Mouse (Mus musculus): ENCODE results near the gene Alx1. TPM values are rescaled to one million over a fixed set of nuclear protein-coding genes. Genes with fewer than 3 reads are reported as not detected.

Alx1 gene
- not detected in 2 replicates for total RNA-seq (2021)
- long read RNA-seq: 0 reads

DNA sequence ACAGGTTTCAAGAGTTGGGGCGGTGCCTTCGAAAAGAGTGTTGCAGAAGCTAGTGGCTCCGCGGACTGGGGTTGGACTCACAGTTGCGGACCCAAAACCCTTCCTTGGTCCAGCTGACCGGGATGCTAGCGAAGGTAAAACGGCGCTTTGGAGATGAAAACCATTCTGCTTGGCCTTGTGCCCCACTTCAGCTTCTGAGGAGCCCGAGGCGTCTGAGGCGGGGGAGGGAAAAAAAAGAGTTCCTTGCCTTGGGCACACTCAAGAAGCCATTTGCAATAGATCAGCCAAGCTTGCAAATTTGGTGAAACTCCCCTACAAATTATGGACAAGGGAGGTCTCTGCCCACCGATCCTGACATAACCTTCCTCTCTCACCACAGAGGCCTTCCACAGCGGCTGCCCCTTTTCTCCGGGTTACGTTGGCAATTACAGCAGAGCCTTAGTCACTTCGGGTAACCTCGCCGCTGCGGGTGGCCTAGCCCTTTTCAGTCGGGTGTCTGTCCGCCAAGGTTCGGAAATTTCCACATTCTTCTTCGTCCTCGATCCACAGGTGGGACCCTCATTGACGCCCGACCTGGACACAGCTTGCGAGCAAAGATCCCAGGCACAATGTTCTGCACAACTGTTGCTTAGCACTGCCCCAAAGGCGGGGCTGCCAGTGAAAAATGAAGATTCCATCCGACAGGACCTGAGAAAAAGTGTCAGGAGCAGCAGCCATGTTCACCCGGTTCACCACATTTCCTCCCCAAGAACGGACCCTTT is at the start of gene Alx1:
Gene Alx1 (minus strand): TSS at position 486 of the 761 bp plus-strand sequence.
- DNase-seq: no peak

DNA sequence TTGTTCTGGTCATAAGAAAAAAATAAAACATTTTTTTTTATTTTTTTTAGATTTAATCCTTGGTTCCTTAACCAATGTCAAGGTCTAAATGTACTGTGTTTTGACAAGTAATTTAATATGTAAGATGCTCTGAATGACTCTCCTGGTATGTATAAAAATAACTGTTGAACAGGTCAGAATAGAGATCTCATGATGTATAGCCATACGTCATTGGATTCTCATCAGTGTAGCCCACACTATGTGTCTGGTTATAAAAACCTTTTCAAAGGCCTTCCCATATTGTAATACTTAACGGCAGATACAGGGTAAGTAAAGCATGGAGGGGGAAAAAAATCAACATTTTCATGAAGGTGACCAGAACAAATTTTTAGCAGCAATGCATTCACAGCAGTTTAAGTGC is 19.6 kb upstream of the Alx1 start:
- no peak for DNase-seq

- DNase-seq: no peak
Observed at GRCm38 (mm10) chr10:103046623-103047022, 16.6 kb upstream of the Alx1 start.

DNA sequence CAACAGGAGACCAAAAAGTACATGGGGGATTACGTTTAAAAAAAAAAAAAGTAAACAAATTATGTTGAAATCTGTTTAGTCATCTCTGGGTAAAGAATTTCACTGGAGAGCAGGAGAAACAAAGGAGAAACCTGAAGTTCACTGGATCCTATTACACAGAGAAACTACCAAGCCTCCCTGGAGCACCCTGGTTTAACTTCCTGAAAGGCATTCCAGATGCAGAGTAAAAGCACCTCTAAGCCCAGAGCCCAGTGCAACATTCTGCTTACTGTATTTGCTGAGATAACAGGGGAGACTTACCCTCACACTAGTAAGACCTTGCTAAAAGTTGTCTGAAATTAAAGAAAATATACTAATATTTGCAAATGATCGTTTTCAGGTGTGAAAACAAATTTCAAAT is 15.0 kb upstream of the Alx1 start:
- DNase-seq: no peak

- no peak for DNase-seq
Observed at GRCm38 (mm10) chr10:103035002-103035640, 5.1 kb upstream of the Alx1 start.

DNA sequence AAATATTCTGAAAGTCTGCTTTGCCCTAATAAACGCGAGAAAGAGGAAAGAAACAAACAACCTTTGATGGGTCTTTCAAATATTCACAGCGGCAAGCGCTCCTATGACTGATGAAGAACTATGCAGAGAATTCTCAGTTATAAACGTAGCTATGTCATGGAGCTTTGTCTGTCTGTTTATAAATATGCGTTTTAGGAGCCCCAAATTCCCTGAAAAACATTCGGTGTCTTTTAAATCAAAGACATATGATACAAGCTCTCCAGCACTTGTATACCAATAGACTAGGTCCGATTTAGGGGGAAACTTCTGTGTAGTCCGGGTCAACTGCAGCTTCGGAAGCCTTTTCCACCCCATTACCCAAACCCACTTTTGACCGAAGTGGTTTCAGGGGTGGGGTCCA is 916 bp upstream of the Alx1 start:
- no peak for DNase-seq

DNA sequence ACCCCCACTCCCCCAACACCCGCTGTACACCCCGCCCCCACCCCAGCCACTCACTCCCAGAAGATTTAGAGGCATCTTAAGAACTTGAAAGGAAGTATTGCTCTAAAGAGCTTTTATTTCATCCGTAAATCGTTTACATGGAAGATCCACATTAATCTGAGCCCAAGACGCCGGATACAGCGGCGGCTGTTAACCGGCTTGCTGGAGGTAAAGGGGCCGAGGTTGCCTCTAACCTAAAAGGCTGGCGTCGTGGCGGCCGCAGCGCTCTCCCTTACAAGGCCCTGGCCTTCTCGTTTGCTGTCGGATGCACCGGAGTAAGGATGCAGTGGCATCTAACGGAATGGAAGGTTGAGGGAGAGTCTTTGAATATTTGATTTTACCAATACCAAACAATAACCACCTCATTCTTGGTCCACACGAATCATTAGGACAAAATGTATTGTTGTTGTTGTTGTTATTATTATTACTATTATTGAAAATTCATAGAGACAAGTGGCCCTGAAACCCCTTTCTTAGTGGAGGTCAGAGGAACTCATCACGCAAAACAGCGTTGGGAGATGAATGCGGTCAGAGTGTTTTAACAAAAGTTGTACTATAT is 784 bp downstream of the Alx1 start:
- DNase-seq: no peak

DNA sequence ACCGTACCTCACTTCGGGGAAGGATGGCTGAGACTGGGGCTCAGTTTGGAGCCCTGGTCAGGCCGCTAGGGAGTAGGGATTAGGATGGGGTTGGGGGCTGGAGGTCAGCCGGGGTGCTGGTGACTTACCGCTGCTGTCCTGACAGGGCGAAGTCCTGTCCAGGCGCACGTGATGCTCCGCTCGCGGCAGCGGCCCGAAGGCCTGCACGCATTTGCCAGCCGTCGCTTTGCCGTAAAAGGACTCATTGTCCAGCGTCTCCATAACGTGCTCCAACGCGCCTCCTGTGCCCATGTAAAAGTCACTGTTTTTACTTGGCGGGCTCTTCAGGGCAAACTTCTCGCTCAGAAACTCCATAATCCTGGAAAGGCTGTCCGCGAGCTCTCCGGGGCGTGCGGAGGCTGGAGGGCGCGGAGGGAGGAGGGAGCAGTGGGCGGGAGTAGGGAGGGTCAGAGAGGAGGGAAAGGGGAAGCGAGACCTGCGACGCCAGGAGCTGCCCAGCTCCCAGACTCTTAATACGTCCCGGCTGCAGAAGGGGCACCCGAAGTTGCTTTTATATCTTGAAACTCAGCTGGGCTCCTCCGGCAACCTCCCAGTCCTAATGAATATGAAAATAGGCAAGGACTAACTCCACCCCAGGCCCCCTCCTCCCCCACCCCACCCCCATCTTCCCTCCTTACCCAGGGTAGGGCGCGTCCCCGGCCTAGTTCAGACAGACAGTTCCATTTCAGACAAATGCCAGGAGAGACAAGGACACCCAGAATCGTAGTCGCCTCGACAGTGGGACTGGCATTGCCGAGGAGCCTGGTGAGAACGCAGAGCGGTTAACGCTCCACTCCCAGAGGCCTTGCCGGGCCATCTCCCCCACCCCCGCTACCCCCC is 1.5 kb downstream of the Alx1 start:
- no peak for DNase-seq

DNA sequence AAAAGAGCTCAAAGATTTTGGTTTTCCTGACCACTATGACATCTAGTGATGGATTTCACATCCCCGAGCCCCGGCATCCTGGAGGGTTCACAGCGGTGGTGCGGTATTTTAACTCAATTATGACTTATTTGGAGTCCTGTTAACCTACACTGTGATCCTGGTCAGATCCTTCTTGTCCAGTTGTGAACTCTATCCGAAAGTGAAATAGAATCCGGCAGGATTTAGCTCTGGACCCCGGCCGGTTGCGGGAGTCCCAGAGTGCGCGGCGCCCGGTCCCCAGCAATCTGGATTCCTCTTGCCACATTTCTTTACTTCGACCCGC is 2.1 kb downstream of the Alx1 start:
- DNase-seq: no peak

DNA sequence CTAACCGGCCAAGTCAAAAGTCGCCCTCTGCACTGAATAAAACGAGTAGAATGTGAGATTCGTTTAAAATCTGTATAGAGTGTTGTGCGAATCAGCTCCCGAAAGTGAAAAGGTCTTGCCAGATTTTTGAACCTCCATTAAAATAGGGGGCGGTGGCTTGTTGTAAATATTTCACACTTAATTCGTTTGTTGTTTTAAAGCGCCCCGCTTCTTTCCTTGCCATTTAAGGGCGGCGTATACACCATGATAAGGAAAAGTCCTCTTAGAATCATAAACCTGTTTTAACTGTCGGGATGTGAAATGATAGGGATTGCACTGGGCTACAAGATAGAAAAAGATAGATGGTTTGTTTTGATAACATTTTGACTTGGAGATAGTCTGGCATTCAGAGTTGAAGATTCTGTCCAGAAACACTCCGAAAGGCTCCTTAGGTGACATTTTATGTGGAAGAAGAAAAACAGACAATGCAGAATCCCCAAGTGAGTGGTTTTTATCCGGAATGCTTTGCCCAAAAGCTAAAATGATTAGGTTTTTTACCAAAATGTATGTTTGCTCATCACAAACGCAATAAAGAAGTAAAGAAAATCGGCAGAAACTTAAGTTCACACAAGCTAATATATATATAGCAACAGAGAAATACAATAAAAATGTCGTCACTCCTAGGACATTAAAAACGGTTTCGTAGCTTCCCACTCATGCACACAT is 2.6 kb downstream of the Alx1 start:
- DNase-seq: no peak

DNA sequence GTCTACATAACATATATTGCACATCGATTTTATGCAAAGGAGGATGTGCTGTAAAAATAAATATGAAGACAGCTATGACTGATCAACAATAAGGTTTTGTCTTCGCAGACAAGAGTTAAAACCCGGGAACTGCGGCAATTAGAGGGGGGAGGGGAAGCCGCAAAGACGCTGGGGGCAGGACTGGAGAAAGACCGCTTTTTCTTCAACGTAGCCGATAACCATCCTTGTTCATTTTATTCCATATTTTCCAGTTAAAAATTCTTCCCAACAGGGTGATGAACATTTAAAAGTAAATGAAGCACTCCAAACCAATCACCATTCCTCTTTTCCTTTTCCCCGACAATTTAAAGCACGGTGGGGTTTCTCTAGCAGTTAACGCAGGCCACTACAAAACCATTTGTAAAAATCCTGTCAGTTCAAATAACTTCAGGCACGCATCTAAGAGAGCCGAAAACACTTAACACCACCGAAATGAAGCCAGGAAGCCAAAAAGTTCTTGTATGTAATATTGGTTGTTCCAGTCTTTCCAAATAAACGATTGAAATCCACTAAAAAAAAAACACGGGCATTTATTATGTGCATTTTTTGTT is 3.3 kb downstream of the Alx1 start:
- DNase-seq: no peak

DNA sequence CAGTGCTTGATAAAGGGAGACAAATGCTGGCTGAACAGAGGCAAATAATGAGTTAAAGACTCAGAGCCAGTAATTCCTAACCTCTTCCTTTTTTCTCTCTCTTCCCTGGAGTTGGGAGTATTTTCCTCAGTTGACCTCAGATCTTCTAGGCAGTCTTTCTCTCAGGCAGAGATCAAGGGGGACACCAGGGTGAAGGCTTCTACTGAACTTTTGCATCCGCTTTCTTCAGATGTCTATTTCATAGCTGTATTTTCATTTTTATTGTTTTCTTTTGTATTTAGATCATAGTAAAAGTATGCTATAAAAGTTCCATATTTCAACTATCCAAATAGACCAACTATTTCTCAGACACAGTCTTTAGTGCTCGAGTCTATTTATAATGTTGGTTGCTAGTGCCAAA is 27.5 kb downstream of the Alx1 start:
- DNase-seq: no peak

DNA sequence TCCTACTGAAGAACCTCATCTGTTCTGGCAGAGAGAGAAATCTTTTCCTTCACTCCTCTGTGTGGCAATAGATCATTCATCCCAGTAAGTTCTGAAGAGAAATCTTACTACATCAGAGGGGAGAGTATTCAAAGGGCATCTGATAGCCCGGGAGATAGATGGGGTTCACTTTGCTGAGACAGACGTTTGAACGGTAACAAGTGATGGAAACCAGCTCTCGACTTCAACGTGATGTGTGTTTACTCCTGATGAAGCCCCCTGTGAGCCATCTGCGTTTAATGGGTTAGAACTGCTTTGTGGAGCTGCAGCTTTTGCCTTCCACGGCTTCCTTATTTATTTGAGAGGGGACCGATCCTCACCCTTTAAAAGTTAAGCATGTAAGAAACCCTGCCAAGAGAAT is 29.1 kb downstream of the Alx1 start:
- no peak for DNase-seq

- no peak for DNase-seq
Observed at GRCm38 (mm10) chr10:102999584-102999983, 30.4 kb downstream of the Alx1 start.

DNA sequence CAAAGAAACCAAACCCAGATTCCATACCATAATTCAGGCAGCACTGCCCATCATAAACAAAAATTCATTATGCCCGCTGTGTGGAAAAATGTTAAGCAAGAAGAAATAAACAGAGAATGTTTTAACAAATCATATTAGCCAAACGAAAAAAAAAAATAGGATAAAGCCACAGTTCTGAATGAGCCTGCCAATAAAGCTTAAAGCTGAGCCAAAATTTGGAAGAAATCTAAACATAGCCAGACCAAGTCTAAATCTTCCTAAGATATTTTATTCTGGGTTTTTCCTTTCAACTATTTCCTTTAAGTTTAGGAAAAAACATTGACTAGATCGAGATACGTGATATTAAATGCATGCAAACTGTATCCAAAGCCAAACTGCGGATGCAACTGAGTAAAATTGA is 54.9 kb downstream of the Alx1 start:
- DNase-seq: no peak

DNA sequence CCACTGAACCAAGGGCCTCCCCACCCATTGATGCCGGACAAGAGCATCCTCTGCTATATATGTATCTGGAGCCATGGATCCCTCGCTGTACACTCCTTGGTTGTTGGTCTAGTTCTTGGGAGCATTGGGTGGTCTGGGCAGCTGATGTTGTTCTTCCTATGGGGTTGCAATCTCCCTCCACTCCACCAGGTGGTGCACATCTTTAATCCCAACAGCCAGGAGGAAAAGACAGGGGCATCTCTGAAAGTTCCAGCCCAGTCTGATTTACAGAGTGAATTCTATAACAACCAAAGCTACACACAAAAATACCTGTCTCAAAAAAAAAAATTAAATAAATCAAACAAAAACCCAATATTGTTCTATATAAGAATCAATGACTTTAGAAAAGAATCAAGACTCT is 70.4 kb downstream of the Alx1 start:
- DNase-seq: no peak

Other genes with a start within 250 kb of the Alx1 start
- 0.27 and 0.62 TPM in 2 replicates for gene Lrriq1, start 206.1 kb upstream of the Alx1 start, total RNA-seq (2021)

All from adrenal gland, postnatal 25 days (tissue).